Mouse (Mus musculus): ENCODE data around the gene Tacc3.

DNA sequence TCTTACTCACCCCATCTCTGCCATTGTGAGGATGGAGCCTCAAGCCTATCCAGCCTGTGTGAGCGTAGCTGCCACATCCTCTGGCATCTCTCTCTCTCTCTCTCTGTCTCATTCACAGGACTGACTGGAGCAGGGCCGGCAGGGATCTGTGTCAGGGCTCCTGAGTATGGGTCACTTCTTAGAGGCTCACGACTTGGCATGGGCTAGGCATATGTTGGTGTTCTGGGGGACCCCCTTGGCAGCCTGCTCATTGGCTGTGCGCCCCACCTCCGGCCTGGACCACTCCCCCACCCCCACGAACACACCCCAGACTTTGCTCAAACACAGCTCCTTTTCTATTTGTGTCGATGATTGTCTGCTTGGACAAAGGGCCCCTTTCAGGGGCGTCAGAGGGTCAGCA is 46.1 kb downstream of the Tacc3 start:
- TF ChIP-seq TAL1 (IDR thresholded peaks at IDR 0.05; ENCODE audit: low read length) (no peak), GATA1 (IDR thresholded peaks at IDR 0.05; ENCODE audit: low read length) (no peak)
